ENCODE assay signal across 8 mouse cellular contexts in the genomic region with DNA sequence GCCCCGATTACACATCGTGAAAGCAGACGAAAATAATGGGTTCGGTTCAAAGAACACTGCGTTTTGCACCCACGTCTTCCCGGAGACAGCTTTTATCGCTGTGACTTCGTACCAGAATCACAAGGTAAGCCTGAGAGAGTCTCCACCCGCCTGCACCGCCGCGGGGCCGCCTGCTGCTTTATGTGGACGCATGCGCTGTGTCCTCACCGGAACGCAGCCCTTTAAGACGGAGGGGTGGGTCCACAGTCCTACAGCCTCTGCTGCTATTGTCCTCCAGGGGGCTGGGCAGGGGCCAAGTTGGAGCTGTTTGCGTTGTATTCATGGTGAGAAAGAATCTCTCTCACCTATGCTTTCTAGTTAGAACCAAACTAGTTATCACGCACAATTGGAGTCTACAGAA. TPM values are rescaled to one million over a fixed set of nuclear protein-coding genes. Genes with fewer than 3 reads are reported as not detected.
DNase-seq lines count a peak whose midpoint lies in the region; ATAC-seq and TF ChIP-seq lines count a peak whose summit lies in the region.

No protein-coding gene starts in this region.

- H3K36me3 ChIP-seq in heart, postnatal 0 days (replicated peaks; ENCODE audit: control insufficient read depth, insufficient read depth, low read length): peaks cover 23% of the 10 kb centered on the region

- TF ChIP-seq EP300 in heart, postnatal 0 days (IDR thresholded peaks at IDR 0.05; ENCODE audit: low read depth): no peak

- H3K27ac ChIP-seq in layer of hippocampus, adult 2 months: no peak overlapping the region
- H3K27ac ChIP-seq in heart, postnatal 0 days (ENCODE audit: low read depth): peak overlapping the region; percentile 32; the same call in 1 of the 2 replicates

- peak; percentile 83 for ATAC-seq in heart, postnatal 0 days (ENCODE audit: insufficient read depth, low read depth)

- no peak overlapping the region for H3K9ac ChIP-seq in heart, postnatal 0 days (replicated peaks; ENCODE audit: low read depth, low read length)

- intact Hi-C loops in left cerebral cortex, postnatal 14 days (cut with DNase I): loop anchor here (5.0 kb wide), 1 partner anchor 173 kb away; a partner anchor contains a TSS

- peak overlapping the region; percentile 50 for H3K4me2 ChIP-seq in heart, postnatal 0 days (ENCODE audit: low read depth, low read length)

- no peaks in the 10 kb centered on the region for H3K9me3 ChIP-seq in heart, postnatal 0 days (replicated peaks; ENCODE audit: control insufficient read depth, low read length)

- no peak overlapping the region for H3K4me3 ChIP-seq in layer of hippocampus, adult 2 months
- peak overlapping the region; percentile 20 for H3K4me3 ChIP-seq in heart, postnatal 0 days (ENCODE audit: low read depth, low read length)

- H3K27me3 ChIP-seq in heart, postnatal 0 days (ENCODE audit: control insufficient read depth, insufficient read depth, low read length): peaks cover 13% of the 10 kb centered on the region

- no peak for DNase-seq in layer of hippocampus, adult 2 months (ENCODE audit: low spot score in 2 of 2)
- no peak for DNase-seq in layer of hippocampus, postnatal 25 days (ENCODE audit: extremely low spot score in 1 of 2, low spot score in 1 of 2)
- DNase-seq in embryo, embryonic 11.5 days (ENCODE audit: low read depth, low spot score): peak; percentile 54
- DNase-seq in heart, postnatal 0 days (ENCODE audit: low spot score): peak; percentile 71
- peak; percentile 54 to 75 for DNase-seq in lung, postnatal 4 days
- no peak for DNase-seq in left cerebral cortex, adult 11 months (ENCODE audit: low spot score)
- no peak for DNase-seq in left cerebral cortex, postnatal 14 days (ENCODE audit: low spot score in 2 of 2)
- no peak for DNase-seq in adipocyte (ENCODE audit: low spot score)

- peak; percentile 17; the same call in 1 of the 2 replicates for TF ChIP-seq CTCF in layer of hippocampus, adult 2 months (conservative IDR thresholded peaks at IDR 0.05)
- peak; percentile 15 for TF ChIP-seq CTCF in heart, postnatal 0 days (IDR thresholded peaks at IDR 0.05; ENCODE audit: low read depth)

- WGBS in heart, postnatal 0 days: 2% methylated on average over 21 of the region's 21 CpGs

- H3K4me1 ChIP-seq in heart, postnatal 0 days (ENCODE audit: control insufficient read depth, insufficient read depth): peaks cover 22% of the 10 kb centered on the region

RNA-seq across cellular contexts. Expression of a gene that starts 12.5 kb away (rescaled TPM):
- total RNA-seq in layer of hippocampus, adult 2 months (2021): not detected
- not detected for total RNA-seq in layer of hippocampus, postnatal 25 days (2021)
- 17.3 and 22.8 TPM in 2 replicates for total RNA-seq in heart, postnatal 0 days (2014; rRNA removed; ENCODE audit: low replicate concordance)
- 29.2 and 31.1 TPM in 2 replicates for polyA plus RNA-seq in heart, postnatal 0 days (2015; fragmentation: Nextera tagmentation; extraction: Ambion mirVana)
- not detected for total RNA-seq in left cerebral cortex, postnatal 14 days (2021)

Comparison
In these comparisons a context has a peak if more than half of its experiments do, and no peak if none do; other contexts are left out.
1. DNase-seq: peak in embryo, embryonic 11.5 days (single experiment), heart, postnatal 0 days (single experiment) and lung, postnatal 4 days (2 of 2); none in layer of hippocampus, adult 2 months (0 of 2), layer of hippocampus, postnatal 25 days (0 of 2), left cerebral cortex, adult 11 months (single experiment), left cerebral cortex, postnatal 14 days (0 of 2) and adipocyte (single experiment).
2. RNA of a gene that starts 12.5 kb away (total RNA-seq): 17.3 to 22.8 TPM in heart, postnatal 0 days; not detected in layer of hippocampus, postnatal 25 days, not detected in left cerebral cortex, postnatal 14 days and not detected in layer of hippocampus, adult 2 months; every median in the first group is over 10 times any median in the second.